Mouse (Mus musculus) lung, adult 2 months (tissue): ENCODE results near the gene Mydgf. TPM values are rescaled to one million over a fixed set of nuclear protein-coding genes. Genes with fewer than 3 reads are reported as not detected.

Source experiments
- DNase-seq: peaks from one replicate; pipeline ENCODE4 v3.0.0; 2022
- H3K4me1 ChIP-seq: fragments of 200-500 bp; 2 replicates; pipeline ENCODE4 v1.6.1; 2011; ENCODE audit warnings: low read length; ENCODE audit not compliant: control insufficient read depth, insufficient read depth
- H3K4me3 ChIP-seq: fragments of 200-500 bp; replicated peaks from 2 replicates; pipeline ENCODE3; 2011; ENCODE audit warnings: low read depth, mild to moderate bottlenecking, control low read depth, low read length; ENCODE audit errors: extremely low read depth
- CTCF ChIP-seq: fragments of 200-500 bp; IDR thresholded peaks from 2 replicates; pipeline ENCODE4 v1.5.1; 2011; ENCODE audit warnings: mild to moderate bottlenecking, low read length, control low read depth; ENCODE audit not compliant: insufficient read depth
- POLR2A ChIP-seq: fragments of 200-500 bp; IDR thresholded peaks from 2 replicates; pipeline ENCODE4 v1.6.1; 2011; ENCODE audit warnings: low read depth, mild to moderate bottlenecking, control low read depth, low read length, borderline replicate concordance; ENCODE audit errors: extremely low read depth
- WGBS: fragments of 180-500 bp; shearing (Covaris S2); methylation state at CpG from one replicate; pipeline ENCODE4 v1.1.7; 2018; 5-methylcytosine and 5-hydroxymethylcytosine counted together
- polyA plus RNA-seq: library from polyadenylated mRNA; depleted of rRNA; stranded (reverse); fragments of >200 nt; gene quantifications from 2 replicates; pipeline ENCODE4 v1.2.3, GENCODE M21; 2012

The Mydgf gene
- polyA plus RNA-seq, 1 experiment, result 42.4 TPM

DNA sequence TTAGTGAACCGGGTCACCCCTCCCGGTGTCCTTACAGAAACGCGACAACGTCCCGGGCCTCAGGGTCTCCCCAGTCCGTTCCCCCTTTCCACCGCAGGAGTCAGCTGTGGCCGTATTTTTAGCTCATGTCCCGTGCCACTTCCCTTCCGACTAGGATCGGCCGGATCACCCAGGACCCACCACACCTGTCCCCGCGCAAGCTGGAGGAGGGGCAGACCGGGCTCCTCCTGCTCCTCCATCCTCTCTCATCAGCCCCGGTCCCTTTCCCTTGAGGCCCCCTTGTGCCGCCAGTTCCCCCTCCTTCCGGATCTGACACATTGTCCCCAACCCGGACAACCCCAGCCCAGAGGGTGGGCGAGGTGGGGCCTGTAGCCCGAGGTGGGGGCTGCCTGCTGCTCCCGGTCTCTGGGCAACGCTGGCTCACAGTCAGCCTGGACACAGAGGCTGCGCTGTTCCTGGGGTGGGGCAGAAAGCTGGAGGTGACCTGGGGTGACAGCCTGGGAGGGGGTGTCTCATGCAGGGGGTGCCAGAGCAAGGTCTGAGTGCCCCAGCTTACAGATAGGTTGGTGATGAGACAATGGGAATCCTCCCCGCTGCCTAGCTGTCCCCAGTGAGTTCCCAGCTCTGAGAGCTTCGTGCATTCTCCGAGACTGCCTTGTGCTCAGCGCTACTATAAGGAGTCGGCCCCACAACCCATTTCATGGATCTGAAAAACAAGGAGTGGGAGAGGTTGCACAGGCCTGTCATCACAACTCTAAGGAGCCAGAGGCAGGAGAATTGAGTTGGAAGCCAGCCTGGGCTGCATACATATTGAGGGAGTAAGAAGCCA lies 34.7 kb downstream of the Mydgf start:
- DNase-seq, result no peak
- TF ChIP-seq CTCF (no peak), POLR2A (no peak)
- 5% methylated on average over 30 of the region's 30 CpGs for WGBS
- Histone ChIP-seq H3K4me1 (no peaks in the 10 kb centered on the region), H3K4me3 (no peak overlapping the region)

DNA sequence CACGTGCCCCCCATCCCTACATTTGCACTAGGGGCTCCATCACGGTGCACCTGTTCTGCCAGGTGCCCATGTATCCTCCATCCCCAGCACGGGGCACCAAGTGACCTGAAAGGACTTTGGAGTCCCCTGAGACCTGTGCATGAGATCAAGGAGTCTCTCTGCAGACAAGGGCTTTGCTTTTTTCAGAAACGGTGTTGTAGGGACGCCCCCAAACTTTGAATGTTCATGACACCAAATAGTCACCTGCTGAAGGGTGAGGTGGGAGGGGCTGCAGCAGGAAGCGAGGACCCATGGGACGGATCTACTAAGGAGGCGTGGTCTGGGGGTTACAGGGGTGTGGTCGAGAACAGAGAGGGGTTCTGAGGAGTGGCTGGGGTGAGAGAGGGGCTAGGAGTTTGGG lies 35.4 kb downstream of the Mydgf start:
- no peaks in the 10 kb centered on the region for H3K4me1 ChIP-seq
- DNase-seq, result no peak
- TF ChIP-seq POLR2A (no peak), CTCF (no peak)
- no peak overlapping the region for H3K4me3 ChIP-seq
- WGBS, result 22% methylated on average over 9 of the region's 9 CpGs

DNA sequence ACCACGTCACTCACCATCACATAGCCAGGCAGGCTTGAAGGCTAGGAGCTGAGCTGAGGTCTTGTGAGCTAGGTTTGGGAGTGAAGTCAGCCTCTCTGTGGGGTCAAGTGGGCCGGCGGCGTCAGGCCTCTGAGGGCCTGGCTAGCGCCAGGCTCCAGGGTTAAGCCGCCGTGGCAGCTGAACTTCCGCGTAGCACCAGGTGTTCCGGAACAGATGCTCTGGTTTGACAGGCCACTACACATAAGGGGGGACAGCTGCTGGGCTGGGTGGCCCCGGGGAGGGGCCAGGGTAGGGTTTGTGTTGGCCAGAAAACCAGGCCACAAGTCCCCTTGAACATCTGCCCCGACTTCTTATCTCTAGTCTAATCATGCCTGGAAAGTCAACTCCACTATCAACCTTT lies 36.3 kb downstream of the Mydgf start:
- DNase-seq, result no peak
- H3K4me1 ChIP-seq, result no peaks in the 10 kb centered on the region
- TF ChIP-seq CTCF, result no peak
- TF ChIP-seq POLR2A, result no peak
- WGBS, result 57% methylated on average over 12 of the region's 12 CpGs
- no peak overlapping the region for H3K4me3 ChIP-seq

DNA sequence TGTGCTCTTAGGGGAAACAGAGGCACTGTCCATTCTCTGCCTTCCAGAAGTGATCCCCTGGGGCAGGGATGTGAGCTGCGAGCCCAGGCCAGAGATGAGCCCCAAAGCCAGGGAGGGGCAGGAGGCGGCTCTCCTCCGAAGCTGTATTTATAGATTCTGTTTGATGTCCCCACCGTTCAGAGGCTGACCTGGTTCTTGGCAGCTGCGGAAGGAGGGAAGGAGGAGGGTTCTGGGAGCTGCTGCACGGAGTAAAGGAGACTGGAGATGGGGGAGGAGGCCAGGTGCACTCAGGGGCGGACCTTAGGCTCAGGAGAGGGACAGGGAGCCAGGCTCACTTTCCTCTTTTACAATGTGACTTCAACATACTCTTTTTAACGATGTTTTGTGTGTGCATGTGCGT lies 37.6 kb downstream of the Mydgf start:
- TF ChIP-seq CTCF, result no peak
- TF ChIP-seq POLR2A, result no peak
- WGBS, result 30% methylated on average over 9 of the region's 9 CpGs
- no peak for DNase-seq
- H3K4me3 ChIP-seq, result no peak overlapping the region
- H3K4me1 ChIP-seq, result no peaks in the 10 kb centered on the region

DNA sequence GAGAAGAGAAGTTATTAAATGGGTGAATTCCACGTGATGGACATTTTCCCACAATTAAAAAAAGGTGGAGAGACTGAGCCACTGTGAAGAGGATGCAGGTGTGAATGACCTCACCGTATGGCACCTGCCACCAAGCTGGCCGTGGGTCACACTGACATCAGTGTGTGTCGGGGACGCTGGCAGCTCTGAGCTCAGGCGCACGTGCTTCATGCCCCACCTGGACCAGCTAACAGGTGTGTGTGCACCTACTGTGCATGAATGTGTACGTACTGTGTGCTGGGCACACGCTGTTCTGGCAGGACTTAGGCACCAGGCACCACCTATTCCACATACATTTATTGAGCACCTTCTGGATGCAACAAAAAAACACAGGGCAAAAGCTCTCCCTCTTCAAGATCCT lies 39.2 kb downstream of the Mydgf start:
- Histone ChIP-seq H3K4me1 (no peaks in the 10 kb centered on the region), H3K4me3 (no peak overlapping the region)
- TF ChIP-seq POLR2A (no peak), CTCF (no peak)
- 66% methylated on average over 9 of the region's 9 CpGs for WGBS
- no peak for DNase-seq

DNA sequence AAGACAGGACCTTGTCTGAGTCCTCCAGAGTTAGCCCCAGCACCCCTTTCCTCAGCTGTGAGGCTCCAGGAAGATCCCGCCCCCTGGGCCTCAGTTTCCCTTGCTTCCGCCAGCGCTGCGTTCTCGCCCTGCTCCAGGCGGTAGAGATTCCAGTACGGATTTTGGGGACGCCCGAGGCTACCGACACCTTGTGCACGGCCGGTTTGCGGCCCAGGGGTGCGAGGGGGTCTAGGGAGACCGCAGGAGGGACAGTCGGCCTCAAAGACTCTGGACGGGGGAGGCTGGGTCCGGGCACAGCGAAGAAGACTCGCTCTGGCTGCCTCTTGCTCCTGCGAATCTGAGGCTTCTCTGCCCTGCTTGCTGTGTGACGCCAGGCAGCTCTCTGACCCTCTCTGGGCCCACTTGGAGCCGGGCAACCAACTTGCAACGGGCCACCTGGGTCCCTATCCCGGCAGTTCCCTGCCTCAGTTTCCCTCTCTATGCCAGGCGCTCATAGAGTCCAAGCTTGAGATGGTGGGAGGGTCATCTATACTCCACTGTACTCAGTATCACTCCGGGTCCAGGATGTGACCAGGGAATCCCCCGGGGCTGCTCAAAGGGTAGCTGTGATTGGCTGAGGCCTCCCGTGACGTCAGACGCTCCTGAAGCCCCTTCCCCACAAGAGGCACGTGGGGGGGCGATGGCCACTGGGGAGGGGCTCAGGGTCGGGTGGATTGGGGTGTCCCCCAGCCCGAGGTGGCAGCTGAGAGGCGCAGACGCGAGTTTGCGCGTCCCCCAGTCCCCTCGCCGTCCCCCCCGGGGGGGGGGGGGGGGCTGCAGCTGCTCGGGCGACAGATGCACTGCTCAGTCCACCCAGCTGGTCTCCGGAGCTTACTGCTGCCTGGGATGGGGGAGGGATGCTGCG lies 41.8 kb downstream of the Mydgf start:
- no peak for DNase-seq
- no peaks in the 10 kb centered on the region for H3K4me1 ChIP-seq
- 3% methylated on average over 42 of the region's 47 CpGs for WGBS
- TF ChIP-seq CTCF, result no peak
- TF ChIP-seq POLR2A, result no peak
- H3K4me3 ChIP-seq, result no peak overlapping the region

DNA sequence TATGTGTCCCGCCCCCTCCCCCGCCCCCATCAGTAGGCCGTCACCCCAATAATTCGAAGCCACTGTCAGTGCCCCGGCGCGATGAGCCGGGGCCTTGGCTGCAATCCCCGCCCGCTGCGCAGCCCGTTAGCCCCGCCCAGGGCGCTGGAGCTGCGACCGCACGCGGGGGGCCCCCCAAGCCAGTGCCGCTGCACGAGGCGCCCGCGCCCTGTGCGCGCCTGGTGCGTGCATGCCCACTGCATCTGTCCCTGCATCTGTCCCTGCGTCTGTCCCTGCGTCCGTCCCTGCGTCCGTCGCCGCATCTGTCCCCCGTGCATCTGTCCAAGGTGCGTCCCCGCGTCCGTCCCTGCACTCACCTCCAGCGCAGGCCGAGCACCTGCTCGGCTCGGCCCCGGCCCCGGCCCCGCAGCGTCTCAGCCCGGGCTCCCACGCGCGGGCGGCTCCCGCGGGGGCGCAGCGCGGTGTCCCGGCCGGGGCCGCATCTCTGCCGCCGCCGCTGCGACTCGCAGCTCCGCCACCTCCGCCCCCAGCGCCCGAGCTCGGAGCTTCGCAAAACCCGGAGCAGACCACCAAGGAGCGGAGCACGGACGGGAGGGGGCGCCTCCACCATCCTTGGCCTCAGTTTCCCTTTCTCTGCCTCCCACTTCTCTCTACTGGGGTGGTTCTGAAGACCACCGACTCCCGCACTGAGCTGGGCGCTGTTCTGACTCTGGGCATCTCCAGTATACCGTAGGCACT lies 43.7 kb downstream of the Mydgf start, which contains the start of gene Sema6b:
TSS of gene Sema6b (minus strand) at position 486 of the 738 bp plus-strand sequence.
- peak; percentile 46 for DNase-seq
- TF ChIP-seq POLR2A, result no peak
- no peaks in the 10 kb centered on the region for H3K4me1 ChIP-seq

DNA sequence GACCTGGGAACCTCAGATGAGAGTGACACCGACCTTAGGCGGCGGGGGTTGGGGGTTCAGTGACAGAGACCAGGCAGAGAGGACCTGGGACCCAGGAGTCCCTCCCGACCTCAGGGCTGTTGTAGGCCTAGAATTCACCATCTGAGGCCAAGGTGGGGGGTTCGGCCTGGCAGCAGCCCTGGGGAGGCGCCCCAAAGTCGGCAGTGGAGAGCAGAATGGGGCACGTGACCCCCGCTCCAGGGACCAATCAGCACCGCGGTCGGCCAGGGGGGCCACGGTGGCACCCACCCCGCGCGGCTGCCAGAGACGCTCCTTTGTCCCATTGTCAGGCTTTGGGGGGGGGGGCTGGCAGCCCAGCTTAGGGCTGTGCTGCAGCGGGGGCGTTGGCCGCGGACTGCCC lies 44.4 kb downstream of the Mydgf start:
- no peak for TF ChIP-seq POLR2A
- TF ChIP-seq CTCF, result no peak
- 15% methylated on average over 21 of the region's 21 CpGs for WGBS
- no peak for DNase-seq
- H3K4me1 ChIP-seq, result peaks cover 2% of the 10 kb centered on the region; the same call in 1 of the 2 replicates
- no peak overlapping the region for H3K4me3 ChIP-seq

More for the DNA sequence above, 43.7 kb downstream of the Mydgf start, which contains the start of gene Sema6b:
- H3K4me3 ChIP-seq, result peak within 1 kb of the TSS; percentile 63
- WGBS, result 2% methylated on average over 78 of the region's 79 CpGs

DNA sequence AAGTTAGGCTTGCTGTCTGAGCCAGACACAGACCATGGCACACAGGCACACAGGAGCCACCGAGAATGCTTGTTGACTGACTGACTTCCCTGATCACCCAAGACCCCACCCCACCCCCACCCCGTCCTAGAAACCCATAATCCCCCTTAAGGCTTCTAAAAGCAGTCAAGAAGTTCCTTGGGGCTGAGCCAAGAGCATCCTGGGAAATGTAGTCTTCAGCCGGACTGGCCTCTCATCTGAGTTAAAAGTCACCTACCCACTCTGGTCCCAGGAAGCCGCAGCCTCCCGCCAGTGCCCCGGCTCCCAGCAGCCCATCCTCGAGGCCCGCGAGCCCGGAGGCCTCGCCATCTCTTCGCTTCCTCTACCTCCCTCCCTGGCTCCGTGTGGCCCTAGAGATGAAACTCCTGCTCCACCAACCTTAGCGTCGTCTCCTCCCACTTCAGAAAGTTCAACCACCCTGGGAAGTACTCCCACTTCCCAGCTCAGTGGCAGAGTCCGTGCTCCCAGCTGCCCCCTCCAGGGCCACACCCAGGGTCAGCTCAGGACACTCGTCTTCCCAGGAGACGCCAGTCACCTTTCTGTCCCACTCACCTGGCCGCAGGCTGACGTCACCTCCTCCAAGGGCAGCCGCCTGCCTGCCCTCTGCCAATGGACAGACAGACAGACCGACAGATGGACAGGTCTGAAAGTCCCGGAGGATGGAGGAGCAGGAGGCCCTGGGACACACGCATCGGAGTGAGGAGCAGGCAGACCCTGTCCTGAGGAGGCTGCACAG lies 45.7 kb downstream of the Mydgf start:
- WGBS, result 37% methylated on average over 25 of the region's 25 CpGs
- no peak for DNase-seq

More for the DNA sequence above, 45.7 kb downstream of the Mydgf start:
- TF ChIP-seq CTCF, result no peak
- TF ChIP-seq POLR2A, result no peak
- peaks cover 3% of the 10 kb centered on the region; the same call in 1 of the 2 replicates for H3K4me1 ChIP-seq
- H3K4me3 ChIP-seq, result no peak overlapping the region
